Mouse (Mus musculus) liver, embryonic 15.5 days (tissue): ENCODE data around the gene Agtrap. TPM values are rescaled to one million over a fixed set of nuclear protein-coding genes. Genes with fewer than 3 reads are reported as not detected.
A peak's percentile ranks its signal among the peaks of the same experiment; 100 is the strongest.

Experiments used
- ATAC-seq: fragments of 200-750 bp; cut with Nextera tagmentation; 2 replicates; pipeline ENCODE4 v1.8.0; 2017; ENCODE audit warnings: moderate number of reproducible peaks, mild to moderate bottlenecking, moderate library complexity; ENCODE audit not compliant: insufficient read depth
- H3K27ac ChIP-seq: fragments of 300-500 bp; sonication (generic); replicated peaks from 2 replicates; pipeline ENCODE4 v1.5.1; 2015; ENCODE audit warnings: mild to moderate bottlenecking, inconsistent platforms
- H3K27me3 ChIP-seq: fragments of 300-500 bp; sonication (generic); 2 replicates; pipeline ENCODE4 v1.6.1; 2015; ENCODE audit warnings: mild to moderate bottlenecking, inconsistent platforms
- H3K36me3 ChIP-seq: fragments of 300-500 bp; sonication (generic); replicated peaks from 2 replicates; pipeline ENCODE4 v1.6.1; 2015; ENCODE audit warnings: moderate library complexity, mild to moderate bottlenecking, inconsistent platforms
- H3K4me1 ChIP-seq: fragments of 300-500 bp; sonication (generic); replicated peaks from 2 replicates; pipeline ENCODE4 v1.6.1; 2015; ENCODE audit warnings: inconsistent platforms
- H3K4me2 ChIP-seq: fragments of 300-500 bp; sonication (generic); 2 replicates; pipeline ENCODE4 v1.6.1; 2015; ENCODE audit warnings: moderate library complexity, mild to moderate bottlenecking, inconsistent platforms
- H3K4me3 ChIP-seq: fragments of 300-500 bp; sonication (generic); replicated peaks from 2 replicates; pipeline ENCODE4 v1.5.1; 2015; ENCODE audit warnings: mild to moderate bottlenecking, inconsistent platforms
- H3K9ac ChIP-seq: fragments of 300-500 bp; sonication (generic); 2 replicates; pipeline ENCODE4 v1.6.1; 2015; ENCODE audit warnings: moderate library complexity, mild to moderate bottlenecking, inconsistent platforms
- H3K9me3 ChIP-seq: fragments of 300-500 bp; sonication (generic); replicated peaks from 2 replicates; pipeline ENCODE4 v1.6.1; 2016; ENCODE audit warnings: inconsistent platforms
- WGBS: fragments of 180-500 bp; shearing (Covaris S2); methylation state at CpG from one replicate; pipeline ENCODE4 v1.1.7; 2015; ENCODE audit warnings: mixed read lengths; ENCODE audit not compliant: insufficient replicate concordance; 5-methylcytosine and 5-hydroxymethylcytosine counted together
- polyA plus RNA-seq: library from polyadenylated mRNA; unstranded; fragments of >200 nt; fragmentation: Nextera tagmentation; extraction: Ambion mirVana; gene quantifications from 2 replicates; pipeline ENCODE4 v1.2.1, GENCODE M21; 2015

The Agtrap gene
- polyA plus RNA-seq, 1 experiment from 2014 or later = 11.0 TPM

DNA sequence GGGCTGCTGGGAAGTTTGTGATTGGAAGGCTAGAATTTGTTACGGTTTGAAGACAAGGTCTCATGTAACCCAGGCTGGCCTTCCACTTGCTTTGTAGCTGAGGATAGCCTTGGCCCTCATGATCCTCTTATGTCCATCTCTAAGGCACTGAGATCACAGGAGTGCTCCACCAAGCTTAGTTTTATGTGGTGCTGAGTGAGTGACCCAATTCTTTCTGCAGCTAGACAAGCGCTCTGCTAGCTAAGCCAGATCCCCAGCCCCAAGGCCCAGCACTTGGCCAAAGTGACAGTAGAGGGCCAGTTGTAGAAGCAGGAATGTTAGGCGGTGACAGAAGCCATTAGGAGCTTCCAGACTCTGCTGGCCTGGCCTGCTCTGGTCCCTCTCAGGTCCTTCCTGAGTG, 16.3 kb upstream of the Agtrap start:
- peaks cover 22% of the 10 kb centered on the region for H3K27me3 ChIP-seq
- 64% methylated on average over 3 of the region's 3 CpGs for WGBS
- H3K4me3 ChIP-seq = no peak overlapping the region
- no peak overlapping the region for H3K9ac ChIP-seq
- H3K36me3 ChIP-seq = no peaks in the 10 kb centered on the region
- no peak overlapping the region for H3K4me2 ChIP-seq
- no peaks in the 10 kb centered on the region for H3K9me3 ChIP-seq
- no peaks in the 10 kb centered on the region for H3K4me1 ChIP-seq
- no peak overlapping the region for H3K27ac ChIP-seq
- no peak for ATAC-seq

DNA sequence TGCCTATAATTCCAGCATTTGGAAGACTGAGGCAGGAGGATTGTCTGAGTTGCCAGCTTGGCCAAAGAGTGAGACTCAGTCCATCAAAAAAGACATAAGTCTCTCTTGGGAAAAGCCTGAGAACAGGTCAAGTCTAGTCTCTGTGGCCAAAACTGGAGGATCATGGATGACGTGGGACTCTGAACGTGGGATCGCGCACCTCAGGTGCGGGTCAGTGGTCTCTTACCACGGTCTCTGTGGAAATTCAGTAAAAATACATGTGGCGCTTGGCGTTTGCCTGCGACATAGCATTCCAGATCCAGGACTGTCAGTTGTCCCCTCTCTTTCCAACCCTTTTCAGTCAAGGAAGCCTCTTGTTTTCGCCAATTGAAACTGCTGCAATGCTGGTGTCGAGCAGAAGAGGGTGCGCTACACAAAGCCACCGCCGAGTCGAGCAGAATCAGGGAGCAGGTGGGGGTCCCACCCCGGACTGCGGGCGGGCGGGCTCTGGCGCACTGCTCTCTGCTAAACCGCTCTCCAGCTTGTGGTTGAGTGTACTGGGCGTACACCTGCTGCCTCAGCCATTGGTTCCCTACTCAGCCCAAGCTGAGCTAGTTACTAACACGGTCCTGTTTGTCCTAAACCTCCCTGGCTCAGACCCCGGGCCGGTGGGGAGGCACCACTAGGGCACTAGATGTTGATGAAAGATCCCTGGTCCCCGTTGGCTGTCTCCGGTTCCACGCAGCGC, 14.1 kb upstream of the Agtrap start:
- no peaks in the 10 kb centered on the region for H3K4me1 ChIP-seq
- peak overlapping the region; percentile 52 for H3K4me2 ChIP-seq
- 0 out of 2 replicates have a peak, but pooled peaks cover 2% of the 10 kb centered on the region for H3K27me3 ChIP-seq
- no peak overlapping the region for H3K4me3 ChIP-seq
- H3K27ac ChIP-seq = no peak overlapping the region
- ATAC-seq = 0 out of 2 replicates have a peak, but pooled peaks have one; percentile 23
- H3K9me3 ChIP-seq = no peaks in the 10 kb centered on the region
- no peaks in the 10 kb centered on the region for H3K36me3 ChIP-seq
- WGBS = 14% methylated on average over 29 of the region's 29 CpGs
- no peak overlapping the region for H3K9ac ChIP-seq

DNA sequence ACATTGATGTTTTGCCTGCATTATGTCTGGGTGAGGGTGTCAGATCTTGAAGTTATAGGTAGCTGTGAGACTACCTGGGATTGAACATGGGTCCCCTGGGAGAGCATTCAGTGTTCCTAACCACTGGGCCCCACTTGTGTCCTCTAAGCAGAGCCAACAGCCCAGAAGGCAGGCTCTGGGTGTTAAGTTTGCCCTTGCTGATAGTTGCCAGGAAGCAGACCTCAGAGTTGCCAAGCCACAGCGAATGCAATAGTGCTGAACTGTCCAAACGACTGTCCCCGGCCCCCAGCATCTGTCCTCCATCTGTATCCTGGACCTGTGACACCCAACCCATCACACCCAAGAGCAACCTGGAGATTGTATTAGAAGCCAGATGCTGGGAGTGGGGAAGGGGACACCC, 10.8 kb upstream of the Agtrap start:
- H3K4me3 ChIP-seq = no peak overlapping the region
- WGBS = 50% methylated on average over 3 of the region's 3 CpGs
- no peak for ATAC-seq
- no peak overlapping the region for H3K27ac ChIP-seq
- H3K36me3 ChIP-seq = no peaks in the 10 kb centered on the region
- H3K4me2 ChIP-seq = no peak overlapping the region
- H3K4me1 ChIP-seq = no peaks in the 10 kb centered on the region
- H3K9ac ChIP-seq = no peak overlapping the region
- H3K27me3 ChIP-seq = no peaks in the 10 kb centered on the region
- no peaks in the 10 kb centered on the region for H3K9me3 ChIP-seq

DNA sequence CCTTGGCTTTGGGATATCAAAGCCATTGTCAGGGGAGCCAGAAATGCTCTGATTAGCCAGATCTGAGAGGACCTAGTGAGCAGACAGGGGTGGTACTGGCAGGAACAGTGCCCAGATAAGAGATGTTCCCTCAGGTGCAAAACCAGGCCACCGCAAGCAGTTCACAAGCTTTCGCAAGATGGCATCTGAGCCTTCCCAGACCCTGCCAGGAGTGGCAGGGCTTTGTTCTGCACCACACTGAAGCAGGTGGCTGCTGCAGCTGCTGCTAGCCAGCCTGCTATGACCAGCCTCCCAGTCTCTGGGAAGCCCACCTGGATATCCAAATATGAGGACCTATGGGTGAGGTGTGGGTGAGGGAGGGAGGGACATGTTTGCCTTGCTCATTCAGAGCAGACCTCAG, 10.1 kb upstream of the Agtrap start:
- Histone ChIP-seq H3K4me1 (no peaks in the 10 kb centered on the region), H3K9ac (no peak overlapping the region), H3K4me3 (no peak overlapping the region), H3K27ac (no peak overlapping the region), H3K36me3 (no peaks in the 10 kb centered on the region), H3K9me3 (no peaks in the 10 kb centered on the region), H3K27me3 (no peaks in the 10 kb centered on the region), H3K4me2 (no peak overlapping the region)
- ATAC-seq = no peak
- 64% methylated on average over 2 of the region's 2 CpGs for WGBS

DNA sequence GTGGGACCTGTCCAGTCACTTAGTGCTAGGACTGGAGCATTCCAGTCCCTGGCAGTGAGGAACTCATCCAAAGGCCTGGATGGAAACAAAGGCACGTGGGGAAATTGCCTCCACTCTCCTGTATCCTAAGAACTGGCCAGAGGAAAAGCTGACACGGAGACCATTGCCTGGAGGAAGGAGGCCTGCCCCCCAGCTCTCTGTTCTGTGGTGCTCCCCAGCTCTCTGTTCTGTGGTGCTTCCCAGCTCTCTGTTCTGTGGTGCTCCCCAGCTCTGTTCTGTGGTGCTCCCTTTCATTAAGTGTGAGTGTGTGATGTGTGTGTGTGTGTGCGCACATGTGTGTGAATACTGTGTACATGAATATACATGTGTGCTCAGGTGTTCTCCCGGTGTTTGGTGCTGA, 7.2 kb upstream of the Agtrap start:
- Histone ChIP-seq H3K9me3 (no peaks in the 10 kb centered on the region), H3K4me2 (no peak overlapping the region), H3K4me1 (no peaks in the 10 kb centered on the region), H3K27me3 (no peaks in the 10 kb centered on the region), H3K4me3 (no peak overlapping the region), H3K36me3 (no peaks in the 10 kb centered on the region), H3K27ac (no peak overlapping the region), H3K9ac (no peak overlapping the region)
- 63% methylated on average over 4 of the region's 4 CpGs for WGBS
- no peak for ATAC-seq

DNA sequence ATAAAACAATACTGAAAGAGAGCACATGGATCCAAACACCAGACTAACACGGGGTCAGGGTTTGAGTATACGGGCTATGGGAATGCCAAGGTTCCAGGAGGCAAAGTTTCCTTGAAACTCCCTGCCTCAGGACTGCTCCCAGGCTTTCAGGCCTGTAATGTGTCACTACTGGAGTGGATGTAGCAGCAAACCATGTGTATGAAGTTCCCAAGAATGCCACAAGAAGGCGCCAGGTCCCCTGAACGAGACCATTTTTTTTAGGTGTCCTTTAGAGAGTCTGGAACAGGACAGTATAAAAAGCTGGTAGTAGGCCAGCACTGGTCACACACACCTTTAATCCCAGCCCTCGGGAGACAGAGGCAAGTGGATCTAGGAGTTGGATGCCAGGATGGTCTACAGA, 6.3 kb upstream of the Agtrap start:
- ATAC-seq = no peak
- H3K9ac ChIP-seq = no peak overlapping the region
- H3K4me3 ChIP-seq = no peak overlapping the region
- no peak overlapping the region for H3K4me2 ChIP-seq
- no peaks in the 10 kb centered on the region for H3K27me3 ChIP-seq
- H3K9me3 ChIP-seq = no peaks in the 10 kb centered on the region
- WGBS = 65% methylated on average over 5 of the region's 5 CpGs
- H3K27ac ChIP-seq = no peak overlapping the region
- no peaks in the 10 kb centered on the region for H3K36me3 ChIP-seq
- H3K4me1 ChIP-seq = no peaks in the 10 kb centered on the region

DNA sequence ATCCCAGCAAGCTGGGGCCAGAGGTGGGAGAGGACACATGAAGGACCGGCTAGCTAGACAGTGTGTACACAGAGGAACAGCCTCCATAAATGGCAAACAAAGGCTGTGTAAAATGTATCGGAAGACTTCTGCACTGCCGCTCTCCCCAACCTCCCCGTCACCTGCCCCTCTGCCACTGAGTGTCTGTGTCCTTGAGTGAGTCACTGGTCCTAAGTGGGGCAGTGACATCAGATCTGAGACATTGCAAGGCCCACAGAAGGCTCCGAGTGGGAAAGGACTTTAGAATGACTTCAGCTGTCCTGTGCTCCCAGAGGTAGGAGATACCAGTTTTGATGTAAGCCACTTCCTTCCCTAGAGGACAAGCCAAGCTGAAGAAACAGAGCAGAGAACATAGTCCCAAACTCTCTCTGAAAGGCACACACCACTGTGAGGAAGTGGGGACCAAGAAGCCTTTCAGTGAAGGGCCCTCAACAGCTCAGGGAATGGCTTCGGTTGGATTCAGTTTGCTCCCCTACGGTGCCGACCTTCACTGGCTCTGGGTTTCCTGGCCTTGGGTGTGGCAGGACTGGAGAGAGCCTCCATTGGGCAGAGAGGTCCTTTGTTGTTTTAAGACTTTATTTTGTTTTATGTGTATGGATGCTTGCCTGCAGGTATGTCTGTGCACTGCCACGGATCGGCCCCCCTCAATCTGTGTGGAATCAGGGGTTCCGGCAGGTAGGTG, 4.9 kb upstream of the Agtrap start:
- no peak overlapping the region for H3K4me3 ChIP-seq
- H3K27ac ChIP-seq = no peak overlapping the region
- H3K4me1 ChIP-seq = peaks cover 7% of the 10 kb centered on the region
- H3K9ac ChIP-seq = no peak overlapping the region
- H3K36me3 ChIP-seq = no peaks in the 10 kb centered on the region
- H3K27me3 ChIP-seq = no peaks in the 10 kb centered on the region
- no peak overlapping the region for H3K4me2 ChIP-seq
- H3K9me3 ChIP-seq = no peaks in the 10 kb centered on the region
- no peak for ATAC-seq
- WGBS = 74% methylated on average over 11 of the region's 11 CpGs

DNA sequence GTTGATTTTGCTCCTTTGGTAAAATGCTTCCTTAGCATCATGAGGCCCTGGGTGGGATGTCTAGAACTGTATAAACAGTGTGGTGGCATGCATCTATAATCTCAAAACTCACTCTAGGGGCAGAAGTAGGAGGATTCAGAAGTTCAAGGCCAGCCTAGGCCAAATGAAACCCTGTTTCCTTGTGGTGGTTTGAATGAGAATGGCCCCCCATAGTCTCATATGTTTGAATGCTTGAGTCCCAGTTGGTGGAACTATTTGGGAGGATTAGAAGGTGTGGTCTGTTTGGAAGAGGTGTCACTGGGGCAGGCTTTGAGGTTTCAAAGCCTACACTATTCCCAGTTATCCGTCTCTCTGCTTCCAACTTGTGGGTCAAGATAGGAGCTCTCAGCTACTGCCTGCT, 3.4 kb upstream of the Agtrap start:
- Histone ChIP-seq H3K4me1 (peaks cover 22% of the 10 kb centered on the region), H3K9me3 (no peaks in the 10 kb centered on the region), H3K4me3 (no peak overlapping the region), H3K9ac (no peak overlapping the region), H3K4me2 (no peak overlapping the region), H3K27ac (no peak overlapping the region), H3K27me3 (no peaks in the 10 kb centered on the region), H3K36me3 (no peaks in the 10 kb centered on the region)
- ATAC-seq = no peak
- 79% methylated on average over 1 of the region's 1 CpGs for WGBS

DNA sequence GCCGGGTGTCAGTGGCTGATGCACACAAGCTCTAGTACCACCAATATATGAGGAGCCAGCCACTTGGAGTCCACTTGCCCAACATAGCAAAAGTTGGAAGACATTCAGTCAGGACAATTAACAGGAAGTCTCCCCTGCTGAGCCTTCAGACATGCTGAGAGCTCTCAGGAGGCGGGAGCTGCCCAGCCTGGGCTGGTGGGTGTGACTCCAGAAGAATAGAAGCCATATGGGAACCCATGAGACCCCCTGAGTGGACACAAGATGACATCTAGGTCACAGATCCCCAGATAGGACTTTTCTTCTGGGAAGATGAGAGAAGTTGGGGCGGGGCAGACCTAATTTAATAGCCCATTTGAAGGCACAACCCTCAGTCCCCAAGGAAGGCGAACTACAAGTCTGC, 1.3 kb upstream of the Agtrap start:
- no peak overlapping the region for H3K9ac ChIP-seq
- no peaks in the 10 kb centered on the region for H3K9me3 ChIP-seq
- no peak overlapping the region for H3K4me2 ChIP-seq
- H3K4me3 ChIP-seq = no peak overlapping the region
- H3K4me1 ChIP-seq = peaks cover 41% of the 10 kb centered on the region
- no peaks in the 10 kb centered on the region for H3K27me3 ChIP-seq
- ATAC-seq = no peak
- H3K36me3 ChIP-seq = no peaks in the 10 kb centered on the region
- 66% methylated on average over 4 of the region's 4 CpGs for WGBS
- H3K27ac ChIP-seq = no peak overlapping the region

DNA sequence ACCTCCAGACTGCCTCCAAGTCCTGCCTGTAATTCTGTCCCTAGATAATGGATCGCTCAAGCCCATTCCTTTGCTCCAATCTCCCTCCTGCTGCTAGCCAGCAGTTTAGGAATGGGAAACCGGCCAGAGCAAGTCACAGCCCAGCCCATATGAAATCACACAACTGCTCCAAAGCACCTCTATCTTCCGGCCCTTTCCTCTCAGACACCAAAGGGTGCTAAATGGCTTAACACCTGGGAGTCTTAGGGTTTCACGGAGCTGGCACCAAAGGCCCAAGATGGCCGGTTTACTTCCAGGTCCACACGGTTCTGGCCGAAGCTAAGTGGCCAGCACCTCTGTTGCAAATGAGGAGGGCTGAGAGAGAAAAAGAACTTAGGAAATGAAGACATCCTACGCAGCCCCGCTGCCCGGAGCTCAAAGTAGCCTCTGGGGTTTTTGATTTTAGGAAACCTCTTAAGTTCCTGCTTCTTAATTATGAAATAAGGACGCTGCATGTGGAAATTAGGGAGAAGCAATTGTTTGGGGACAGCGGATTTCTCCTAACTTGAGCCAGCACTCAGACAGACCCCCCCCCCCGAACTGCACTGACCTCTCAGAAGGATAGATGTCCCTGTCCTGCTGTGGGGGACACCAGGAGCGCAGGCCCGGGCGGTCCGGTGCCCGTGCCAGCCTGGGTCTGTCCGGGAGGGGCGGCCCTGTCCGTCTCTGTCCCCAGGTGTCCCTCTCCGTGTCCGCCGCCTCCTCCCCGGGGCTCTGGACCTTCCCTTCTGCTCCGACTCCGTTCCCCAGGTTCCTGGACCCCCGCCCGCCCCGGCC, 532 bp downstream of the Agtrap start:
- 4% methylated on average over 30 of the region's 30 CpGs for WGBS
- Histone ChIP-seq H3K9me3 (no peaks in the 10 kb centered on the region), H3K4me2 (peak overlapping the region; percentile 87), H3K4me3 (peak overlapping the region; percentile 71), H3K27me3 (no peaks in the 10 kb centered on the region), H3K9ac (peak overlapping the region; percentile 73), H3K4me1 (peaks cover 60% of the 10 kb centered on the region), H3K36me3 (no peaks in the 10 kb centered on the region), H3K27ac (peak overlapping the region; percentile 71)
- ATAC-seq = peak; percentile 22

DNA sequence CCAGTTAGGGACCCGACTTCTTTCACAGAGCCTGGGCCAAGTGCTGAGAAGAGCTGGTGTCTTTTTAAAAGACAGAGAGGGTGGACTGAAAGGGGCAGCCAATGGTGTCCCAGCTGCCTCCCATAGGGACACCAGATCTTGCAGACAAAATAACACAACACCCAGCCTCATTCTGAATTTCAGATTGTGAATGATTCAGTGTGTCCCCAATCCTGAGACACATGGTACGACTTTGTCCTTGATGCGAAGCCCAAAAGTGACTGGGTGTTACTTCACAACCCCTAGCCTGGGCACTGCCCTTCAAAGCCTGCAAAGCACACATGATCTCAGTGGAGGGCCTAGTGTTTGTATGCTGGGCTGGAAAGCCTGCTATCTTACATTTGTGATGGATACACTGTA, 1.9 kb downstream of the Agtrap start:
- Histone ChIP-seq H3K27me3 (no peaks in the 10 kb centered on the region), H3K36me3 (peaks cover 4% of the 10 kb centered on the region; the same call in 1 of the 2 replicates), H3K4me3 (no peak overlapping the region), H3K9ac (no peak overlapping the region), H3K4me1 (peaks cover 64% of the 10 kb centered on the region), H3K27ac (0 out of 2 replicates have a peak overlapping the region, but pooled peaks have one; percentile 45), H3K9me3 (no peaks in the 10 kb centered on the region), H3K4me2 (peak overlapping the region; percentile 87; the same call in 1 of the 2 replicates)
- WGBS = 66% methylated on average over 3 of the region's 3 CpGs
- no peak for ATAC-seq
